Mouse (Mus musculus) thymus, postnatal 36 days (tissue): ENCODE measurements around the gene Mob1a.
"Not testable (repeated sequence)": the region's sequence is repeated elsewhere in the genome, so short reads cannot be mapped to it uniquely, and the experiment has no call there.

ENCODE experiments used
- DNase-seq, 2 experiments: peaks; one replicate each; pipeline ENCODE4 v3.0.0; 2022; ENCODE audit warnings: mixed read lengths in 2 of 2

Mob1a gene

GRCm38 (mm10) chr6:83345285-83345684 lies 19.5 kb downstream of the Mob1a start:
- DNase-seq = not testable (repeated sequence)

- no peak for DNase-seq
Measured at GRCm38 (mm10) chr6:83347916-83348315, 22.1 kb downstream of the Mob1a start.

- DNase-seq = no peak
Measured at GRCm38 (mm10) chr6:83348873-83349272, 23.1 kb downstream of the Mob1a start, which contains the start of gene Bola3. Gene Bola3, plus strand, starts transcription at chr6:83349147.

GRCm38 (mm10) chr6:83349274-83349958 lies 23.6 kb downstream of the Mob1a start:
- peak; percentile 92 to 95 for DNase-seq

- DNase-seq = no peak
Measured at GRCm38 (mm10) chr6:83350172-83350571, 24.4 kb downstream of the Mob1a start.

GRCm38 (mm10) chr6:83350851-83351405 lies 25.1 kb downstream of the Mob1a start:
- DNase-seq = no peak

- no peak for DNase-seq
Measured at GRCm38 (mm10) chr6:83351490-83352160, 25.8 kb downstream of the Mob1a start.

GRCm38 (mm10) chr6:83352666-83353410 lies 27.0 kb downstream of the Mob1a start:
- no peak for DNase-seq

- no peak for DNase-seq
Measured at GRCm38 (mm10) chr6:83354856-83355781, 29.3 kb downstream of the Mob1a start.

- peak; percentile 75 to 81 for DNase-seq
Measured at GRCm38 (mm10) chr6:83356569-83357138, 30.8 kb downstream of the Mob1a start.

- no peak for DNase-seq
Measured at GRCm38 (mm10) chr6:83357436-83357835, 31.6 kb downstream of the Mob1a start.

GRCm38 (mm10) chr6:83361523-83362248 lies 35.9 kb downstream of the Mob1a start:
- no peak for DNase-seq

GRCm38 (mm10) chr6:83363075-83363474 lies 37.3 kb downstream of the Mob1a start:
- no peak for DNase-seq

GRCm38 (mm10) chr6:83370316-83370965 lies 44.6 kb downstream of the Mob1a start:
- DNase-seq = no peak

- DNase-seq = no peak
Measured at GRCm38 (mm10) chr6:83371350-83371749, 45.5 kb downstream of the Mob1a start.

- no peak for DNase-seq
Measured at GRCm38 (mm10) chr6:83373704-83374300, 48.0 kb downstream of the Mob1a start.

- DNase-seq = no peak
Measured at GRCm38 (mm10) chr6:83381510-83382491, 56.0 kb downstream of the Mob1a start.

GRCm38 (mm10) chr6:83385569-83386090 lies 59.8 kb downstream of the Mob1a start:
- no peak for DNase-seq
